Mouse (Mus musculus): ENCODE results near the gene Zfp445. TPM values are rescaled to one million over a fixed set of nuclear protein-coding genes. Genes with fewer than 3 reads are reported as not detected.

The Zfp445 gene
- polyA plus RNA-seq, 1 experiment from 2014 or later = 124 TPM

GRCm38 (mm10) chr9:122829826-122830380 lies 35.9 kb downstream of the Zfp445 start:
- no peak for ATAC-seq (ENCODE audit: low FRiP score, low read depth)
- H3K27ac ChIP-seq (replicated peaks) = no peak overlapping the region
- 88% methylated on average over 4 of the region's 4 CpGs for WGBS
- H3K4me2 ChIP-seq (replicated peaks) = no peak overlapping the region
- H3K9ac ChIP-seq (replicated peaks) = no peak overlapping the region
- no peaks in the 10 kb centered on the region for H3K4me1 ChIP-seq
- no peaks in the 10 kb centered on the region for H3K9me3 ChIP-seq
- peaks cover 36% of the 10 kb centered on the region for H3K36me3 ChIP-seq
- H3K4me3 ChIP-seq = no peak overlapping the region
- no peaks in the 10 kb centered on the region for H3K27me3 ChIP-seq

DNA sequence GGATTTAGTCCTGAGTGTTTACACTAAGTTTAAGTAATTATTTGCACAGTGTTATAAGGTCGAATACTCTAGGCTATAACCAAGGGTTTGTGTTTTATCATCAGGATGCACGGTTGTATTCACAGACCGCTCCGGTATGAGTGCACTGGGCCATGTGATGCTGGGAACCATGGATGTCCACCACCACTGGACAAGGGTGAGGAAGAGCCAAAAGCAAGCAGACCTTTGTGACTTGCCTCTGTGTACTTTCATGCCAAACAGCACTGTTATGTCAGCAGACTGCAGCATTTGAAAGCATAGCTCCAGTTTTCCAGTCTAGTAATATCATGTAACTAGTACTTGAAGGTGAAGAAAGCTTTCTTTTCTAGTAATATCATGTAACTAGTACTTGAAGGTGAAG lies 39.1 kb downstream of the Zfp445 start:
- H3K4me3 ChIP-seq = no peak overlapping the region
- no peak overlapping the region for H3K27ac ChIP-seq (replicated peaks)
- H3K27me3 ChIP-seq = no peaks in the 10 kb centered on the region
- no peaks in the 10 kb centered on the region for H3K9me3 ChIP-seq
- no peak overlapping the region for H3K9ac ChIP-seq (replicated peaks)
- WGBS = 89% methylated on average over 4 of the region's 4 CpGs
- H3K36me3 ChIP-seq = peaks cover 36% of the 10 kb centered on the region
- no peak for ATAC-seq (ENCODE audit: low FRiP score, low read depth)
- no peaks in the 10 kb centered on the region for H3K4me1 ChIP-seq
- H3K4me2 ChIP-seq (replicated peaks) = no peak overlapping the region

DNA sequence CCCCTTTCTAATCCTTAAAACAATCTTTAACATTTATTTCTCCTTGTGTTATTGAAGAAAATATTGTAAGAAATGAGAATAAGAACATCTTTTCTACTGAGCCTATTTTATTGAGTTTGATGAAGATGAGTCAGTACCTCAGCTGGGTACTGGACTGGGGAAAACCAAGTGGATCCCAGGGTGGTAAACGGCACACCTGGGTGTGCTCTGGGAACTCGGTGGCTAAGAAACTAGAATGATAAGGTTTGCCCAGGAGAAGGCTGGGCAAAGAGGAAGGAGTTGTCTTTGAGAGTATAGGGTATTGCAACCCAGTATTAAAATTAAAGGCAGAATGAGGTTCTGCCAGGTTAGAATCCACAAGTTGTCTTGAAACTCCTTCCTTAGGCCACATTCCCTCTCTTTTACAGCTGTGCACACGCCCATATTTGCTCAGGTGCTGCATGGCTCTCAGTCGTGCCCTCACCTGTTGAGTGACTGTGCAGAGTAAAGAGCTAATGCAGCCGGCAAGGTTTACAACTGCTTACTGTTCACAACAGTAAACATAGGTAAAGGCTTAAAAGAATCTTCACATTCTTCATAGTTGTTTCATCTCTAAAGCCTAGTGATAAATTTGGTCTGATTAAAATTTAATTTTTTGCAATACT lies 42.3 kb downstream of the Zfp445 start:
- Histone ChIP-seq H3K9ac (replicated peaks) (no peak overlapping the region), H3K4me1 (no peaks in the 10 kb centered on the region), H3K4me2 (replicated peaks) (no peak overlapping the region), H3K36me3 (peaks cover 41% of the 10 kb centered on the region), H3K9me3 (no peaks in the 10 kb centered on the region), H3K4me3 (no peak overlapping the region), H3K27ac (replicated peaks) (no peak overlapping the region), H3K27me3 (no peaks in the 10 kb centered on the region)
- 85% methylated on average over 5 of the region's 5 CpGs for WGBS
- no peak for ATAC-seq (ENCODE audit: low FRiP score, low read depth)

- Histone ChIP-seq H3K27me3 (no peaks in the 10 kb centered on the region), H3K27ac (replicated peaks) (no peak overlapping the region), H3K36me3 (peaks cover 8% of the 10 kb centered on the region), H3K9me3 (no peaks in the 10 kb centered on the region), H3K4me1 (no peaks in the 10 kb centered on the region), H3K4me3 (no peak overlapping the region), H3K9ac (replicated peaks) (no peak overlapping the region), H3K4me2 (replicated peaks) (no peak overlapping the region)
- WGBS = 89% methylated on average over 4 of the region's 4 CpGs
- no peak for ATAC-seq (ENCODE audit: low FRiP score, low read depth)
These were observed 50.5 kb downstream of the Zfp445 start for GRCm38 (mm10) chr9:122815239-122815851.

GRCm38 (mm10) chr9:122814775-122815174 lies 51.0 kb downstream of the Zfp445 start:
- Histone ChIP-seq H3K27ac (replicated peaks) (no peak overlapping the region), H3K36me3 (peaks cover 5% of the 10 kb centered on the region), H3K9me3 (no peaks in the 10 kb centered on the region), H3K27me3 (no peaks in the 10 kb centered on the region), H3K4me2 (replicated peaks) (no peak overlapping the region), H3K9ac (replicated peaks) (no peak overlapping the region), H3K4me1 (no peaks in the 10 kb centered on the region), H3K4me3 (no peak overlapping the region)
- no peak for ATAC-seq (ENCODE audit: low FRiP score, low read depth)
- 92% methylated on average over 2 of the region's 2 CpGs for WGBS

DNA sequence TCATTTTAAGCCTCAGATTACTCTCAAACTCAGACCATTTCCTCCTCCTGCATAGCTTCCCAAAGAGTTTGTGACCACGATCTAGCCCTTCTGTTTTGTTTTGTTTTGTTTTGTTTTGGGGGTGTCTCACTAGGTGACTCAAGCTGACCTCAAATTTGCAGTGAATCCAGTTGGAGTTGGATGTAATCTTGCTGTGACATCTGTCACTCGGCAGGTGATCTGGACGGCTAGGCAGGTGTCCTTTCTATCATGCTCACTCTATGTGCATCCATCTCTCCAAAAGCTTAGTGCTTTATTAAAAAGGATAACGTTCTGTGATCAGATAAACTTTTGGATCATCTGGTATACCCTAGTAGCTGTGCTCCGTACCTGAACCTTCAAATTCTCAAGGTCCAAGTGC lies 53.4 kb downstream of the Zfp445 start:
- Histone ChIP-seq H3K27ac (replicated peaks) (no peak overlapping the region), H3K4me2 (replicated peaks) (no peak overlapping the region), H3K4me1 (no peaks in the 10 kb centered on the region), H3K4me3 (no peak overlapping the region), H3K9ac (replicated peaks) (no peak overlapping the region), H3K36me3 (peaks cover 5% of the 10 kb centered on the region), H3K27me3 (no peaks in the 10 kb centered on the region), H3K9me3 (no peaks in the 10 kb centered on the region)
- ATAC-seq (ENCODE audit: low FRiP score, low read depth) = no peak
- 87% methylated on average over 5 of the region's 5 CpGs for WGBS

DNA sequence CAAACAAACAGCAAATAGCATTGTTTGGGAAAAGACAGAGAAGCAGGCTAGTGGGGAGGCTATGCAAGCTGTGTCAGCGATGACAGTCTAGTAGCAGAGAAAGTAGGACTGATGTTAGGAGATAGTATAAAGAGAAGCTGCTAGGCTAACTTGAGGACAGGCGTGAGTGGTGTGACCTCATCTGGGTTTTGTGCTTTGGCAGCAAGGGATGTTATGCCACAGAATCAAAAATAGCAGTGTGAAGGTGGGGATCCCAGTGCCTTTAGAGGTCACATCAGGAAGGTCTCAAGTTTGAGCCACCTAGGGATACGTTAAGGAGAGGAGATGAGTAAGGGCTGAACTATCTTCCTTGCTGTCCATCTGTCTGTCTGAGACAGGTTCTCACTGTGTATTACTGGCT lies 55.6 kb downstream of the Zfp445 start:
- no peak overlapping the region for H3K4me3 ChIP-seq
- H3K9ac ChIP-seq (replicated peaks) = no peak overlapping the region
- WGBS = 90% methylated on average over 3 of the region's 3 CpGs
- no peak overlapping the region for H3K27ac ChIP-seq (replicated peaks)
- H3K4me2 ChIP-seq (replicated peaks) = no peak overlapping the region
- peaks cover 5% of the 10 kb centered on the region for H3K36me3 ChIP-seq
- H3K4me1 ChIP-seq = peaks cover 12% of the 10 kb centered on the region
- H3K9me3 ChIP-seq = no peaks in the 10 kb centered on the region
- no peak for ATAC-seq (ENCODE audit: low FRiP score, low read depth)
- H3K27me3 ChIP-seq = no peaks in the 10 kb centered on the region

- Histone ChIP-seq H3K9ac (replicated peaks) (no peak overlapping the region), H3K4me3 (no peak overlapping the region), H3K27me3 (0 out of 2 replicates have a peak, but pooled peaks cover 6% of the 10 kb centered on the region), H3K36me3 (no peaks in the 10 kb centered on the region), H3K4me1 (peaks cover 12% of the 10 kb centered on the region), H3K27ac (replicated peaks) (no peak overlapping the region), H3K9me3 (no peaks in the 10 kb centered on the region), H3K4me2 (replicated peaks) (no peak overlapping the region)
- no peak for ATAC-seq (ENCODE audit: low FRiP score, low read depth)
- 89% methylated on average over 2 of the region's 2 CpGs for WGBS
These were observed 58.6 kb downstream of the Zfp445 start for GRCm38 (mm10) chr9:122807186-122807585.

DNA sequence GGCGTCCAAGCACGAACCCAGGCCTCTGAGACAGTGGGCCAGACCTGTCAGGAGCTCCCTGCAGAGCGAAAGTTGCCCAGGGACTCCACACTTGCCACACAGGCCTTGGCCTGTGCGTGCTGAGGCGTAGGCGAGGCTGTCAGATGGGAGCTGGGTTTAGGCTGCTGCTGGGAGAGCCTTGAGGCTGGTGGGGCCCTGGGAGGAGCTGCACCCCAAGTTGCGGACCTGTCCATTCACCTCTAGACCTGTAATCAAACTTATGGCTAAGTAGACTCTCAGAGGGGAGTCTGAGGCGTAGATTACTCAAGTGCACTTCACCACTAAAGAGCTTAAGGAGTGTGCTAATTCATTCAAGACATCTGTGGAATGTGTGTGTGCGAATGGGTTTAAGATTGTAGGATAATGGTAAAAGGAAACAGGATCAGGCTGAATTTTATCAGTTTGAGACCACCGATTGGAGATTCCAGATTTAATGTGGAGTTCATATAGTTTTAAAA lies 59.9 kb downstream of the Zfp445 start:
- Histone ChIP-seq H3K4me2 (replicated peaks) (peak overlapping the region; percentile 89), H3K27ac (replicated peaks) (peak overlapping the region; percentile 84), H3K9ac (replicated peaks) (peak overlapping the region; percentile 74), H3K4me1 (peaks cover 12% of the 10 kb centered on the region), H3K9me3 (no peaks in the 10 kb centered on the region), H3K4me3 (peak overlapping the region; percentile 70), H3K27me3 (0 out of 2 replicates have a peak, but pooled peaks cover 6% of the 10 kb centered on the region), H3K36me3 (no peaks in the 10 kb centered on the region)
- WGBS = 12% methylated on average over 10 of the region's 10 CpGs
- no peak for ATAC-seq (ENCODE audit: low FRiP score, low read depth)

GRCm38 (mm10) chr9:122805053-122805844 lies 60.6 kb downstream of the Zfp445 start, which contains the start of gene Tcaim:
Gene Tcaim, plus strand, starts transcription at chr9:122805539.
- H3K4me3 ChIP-seq = peak within 1 kb of the TSS; percentile 70
- peak; percentile 98 for ATAC-seq (ENCODE audit: low FRiP score, low read depth)
- WGBS = 9% methylated on average over 42 of the region's 42 CpGs
- H3K36me3 ChIP-seq = no peaks in the 10 kb centered on the region
- H3K9ac ChIP-seq (replicated peaks) = peak within 1 kb of the TSS; percentile 74
- no peaks in the 10 kb centered on the region for H3K9me3 ChIP-seq
- H3K27ac ChIP-seq (replicated peaks) = peak within 1 kb of the TSS; percentile 84
- peak within 1 kb of the TSS; percentile 89 for H3K4me2 ChIP-seq (replicated peaks)
- peaks cover 12% of the 10 kb centered on the region for H3K4me1 ChIP-seq
- H3K27me3 ChIP-seq = 0 out of 2 replicates have a peak, but pooled peaks cover 6% of the 10 kb centered on the region
